Mouse (Mus musculus) kidney, adult 2 months (tissue): ENCODE data around the gene Opn4. TPM values are rescaled to one million over a fixed set of nuclear protein-coding genes. Genes with fewer than 3 reads are reported as not detected.

ENCODE experiments used
- DNase-seq: peaks from one replicate; pipeline ENCODE4 v3.0.0; 2021
- H3K27ac ChIP-seq: fragments of 200-500 bp; 2 replicates; pipeline ENCODE4 v1.5.1; 2012; ENCODE audit warnings: low read depth, low read length, control low read depth, inconsistent platforms; ENCODE audit not compliant: insufficient read depth
- H3K27me3 ChIP-seq: fragments of 200-500 bp; replicated peaks from 2 replicates; pipeline ENCODE4 v1.6.1; 2012; ENCODE audit warnings: mild to moderate bottlenecking, moderate library complexity, low read length, inconsistent platforms; ENCODE audit not compliant: control insufficient read depth, insufficient read depth
- H3K36me3 ChIP-seq: fragments of 200-500 bp; 2 replicates; pipeline ENCODE4 v1.6.1; 2012; ENCODE audit warnings: mild to moderate bottlenecking, moderate library complexity, low read length, inconsistent platforms; ENCODE audit not compliant: control insufficient read depth, insufficient read depth
- H3K4me1 ChIP-seq: fragments of 200-500 bp; 2 replicates; pipeline ENCODE4 v1.6.1; 2011; ENCODE audit warnings: low read length; ENCODE audit not compliant: control insufficient read depth, insufficient read depth
- H3K4me3 ChIP-seq: fragments of 200-500 bp; 2 replicates; pipeline ENCODE4 v1.5.1; 2011; ENCODE audit warnings: mild to moderate bottlenecking, low read depth, low read length, control low read depth; ENCODE audit not compliant: insufficient read depth
- CTCF ChIP-seq: fragments of 200-500 bp; conservative IDR thresholded peaks from 2 replicates; pipeline ENCODE4 v1.5.1; 2011; ENCODE audit warnings: low read depth, mild to moderate bottlenecking, control low read depth, low read length, moderate library complexity, mixed read lengths; ENCODE audit not compliant: insufficient read depth, insufficient read length
- POLR2A ChIP-seq: fragments of 200-500 bp; IDR thresholded peaks from one replicate; pipeline ENCODE4 v1.6.1; 2011; ENCODE audit warnings: low read depth, low read length, control low read depth
- WGBS: fragments of 180-500 bp; shearing (Covaris S2); methylation state at CpG from one replicate; pipeline ENCODE4 v1.1.7; 2018; 5-methylcytosine and 5-hydroxymethylcytosine counted together
- polyA plus RNA-seq: library from polyadenylated mRNA; depleted of rRNA; stranded (reverse); fragments of >200 nt; gene quantifications from 2 replicates; pipeline ENCODE4 v1.2.3, GENCODE M21; 2012; rRNA removed

Gene Opn4
- 0.10 TPM in 1 of 2 replicates, not detected in the other for polyA plus RNA-seq

DNA sequence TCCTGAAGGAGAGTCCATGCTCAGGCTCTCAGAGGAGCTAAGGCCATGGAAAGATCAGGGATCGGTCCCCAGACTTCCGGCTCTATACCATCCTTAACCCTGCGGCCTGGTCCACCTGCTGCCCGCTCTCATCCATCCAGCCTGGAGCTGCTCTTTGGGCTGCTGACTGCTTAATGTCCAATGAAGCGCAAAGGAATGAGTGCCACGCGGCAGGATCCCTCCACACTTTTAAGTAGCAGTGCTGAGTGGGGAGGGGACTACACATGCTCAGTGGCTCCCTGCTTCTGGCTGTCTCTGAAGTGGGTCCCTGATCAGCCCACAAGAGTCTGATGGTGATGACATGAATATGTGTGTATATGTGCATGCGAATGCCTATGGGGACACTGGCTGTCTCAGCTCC is at the start of gene Opn4:
Gene Opn4, minus strand, starts transcription at position 202 of the 400 bp plus-strand sequence.
- no peak within 1 kb of the TSS for H3K4me3 ChIP-seq
- no peaks in the 10 kb centered on the region for H3K36me3 ChIP-seq
- no peak within 1 kb of the TSS for H3K27ac ChIP-seq
- H3K27me3 ChIP-seq = no peaks in the 10 kb centered on the region
- no peaks in the 10 kb centered on the region for H3K4me1 ChIP-seq
- 51% methylated on average over 8 of the region's 8 CpGs for WGBS
- TF ChIP-seq CTCF (no peak), POLR2A (no peak)
- DNase-seq = no peak

DNA sequence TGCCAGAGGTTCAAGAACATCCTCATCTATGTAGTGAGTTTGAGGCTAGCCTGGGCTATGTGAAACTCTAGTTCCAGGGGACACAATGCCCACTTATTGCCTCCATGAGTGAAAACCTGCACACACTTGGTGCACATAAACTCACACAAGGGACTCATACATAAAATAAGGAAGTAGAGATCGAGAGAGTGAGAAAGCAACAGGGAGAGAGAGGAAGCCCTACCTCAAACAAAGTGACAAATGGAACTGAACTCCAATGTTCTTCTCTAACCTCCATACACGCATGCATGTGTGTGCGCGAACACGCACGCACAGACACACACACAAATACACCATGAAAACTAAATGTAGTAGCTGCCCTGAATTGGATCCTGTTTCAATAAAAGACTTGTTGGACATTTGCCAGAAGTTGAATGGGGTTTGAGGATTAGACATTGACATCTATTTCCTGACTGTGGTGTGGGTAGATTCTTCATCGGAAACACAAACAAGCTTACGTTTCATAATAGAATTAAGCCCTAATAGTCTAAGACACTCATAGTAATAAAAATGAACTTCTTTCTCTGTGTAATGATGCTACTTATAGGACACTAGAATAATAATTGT is 48.0 kb upstream of the Opn4 start:
- Histone ChIP-seq H3K4me3 (no peak overlapping the region), H3K36me3 (no peaks in the 10 kb centered on the region), H3K4me1 (no peaks in the 10 kb centered on the region), H3K27me3 (no peaks in the 10 kb centered on the region), H3K27ac (no peak overlapping the region)
- no peak for TF ChIP-seq POLR2A
- TF ChIP-seq CTCF = no peak
- 80% methylated on average over 8 of the region's 8 CpGs for WGBS
- DNase-seq = no peak

DNA sequence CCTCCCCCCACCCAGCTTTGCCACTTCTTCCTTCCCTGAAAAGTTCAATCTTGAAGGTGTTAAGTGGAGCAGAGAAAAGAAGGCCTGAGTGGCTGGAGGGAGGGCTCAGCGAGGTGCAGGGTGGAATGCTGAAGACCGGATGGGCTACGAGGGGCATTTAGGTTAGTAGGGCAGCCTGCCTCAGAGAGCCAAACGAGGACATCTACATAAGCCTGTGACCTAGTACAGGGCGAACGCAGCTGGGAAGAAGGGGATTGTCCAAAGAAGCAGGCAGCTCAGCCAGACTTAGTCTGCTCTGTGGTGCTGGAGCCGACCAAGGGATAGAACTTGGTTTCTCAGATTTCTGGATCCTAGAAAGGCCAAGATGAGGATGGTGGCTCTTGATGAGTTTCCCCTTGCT is 44.2 kb upstream of the Opn4 start:
- no peak overlapping the region for H3K4me3 ChIP-seq
- H3K4me1 ChIP-seq = no peaks in the 10 kb centered on the region
- TF ChIP-seq POLR2A = no peak
- no peak for TF ChIP-seq CTCF
- 77% methylated on average over 7 of the region's 7 CpGs for WGBS
- DNase-seq = no peak
- H3K36me3 ChIP-seq = no peaks in the 10 kb centered on the region
- no peak overlapping the region for H3K27ac ChIP-seq
- H3K27me3 ChIP-seq = no peaks in the 10 kb centered on the region

DNA sequence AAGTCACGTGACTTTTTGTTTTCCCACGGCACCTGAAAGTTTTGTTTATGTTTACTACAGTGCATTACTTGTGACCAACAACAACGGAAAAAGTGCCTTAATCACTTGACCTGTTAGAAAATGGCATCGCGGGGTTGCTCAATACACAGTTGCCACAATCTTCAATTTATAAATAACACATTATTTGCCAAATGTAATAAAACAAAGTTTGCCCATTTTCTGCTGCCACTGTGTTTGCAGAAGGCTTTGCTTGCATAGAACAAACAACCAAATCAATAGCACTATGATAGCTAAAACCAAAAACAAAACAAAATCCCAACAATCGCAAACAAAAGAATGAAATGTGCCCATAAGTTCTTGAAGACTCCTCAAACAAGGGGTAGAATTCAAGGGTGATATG is 35.8 kb upstream of the Opn4 start:
- DNase-seq = no peak
- Histone ChIP-seq H3K27ac (no peak overlapping the region), H3K36me3 (no peaks in the 10 kb centered on the region), H3K4me3 (no peak overlapping the region), H3K4me1 (no peaks in the 10 kb centered on the region), H3K27me3 (no peaks in the 10 kb centered on the region)
- TF ChIP-seq POLR2A (no peak), CTCF (no peak)
- 82% methylated on average over 6 of the region's 6 CpGs for WGBS

DNA sequence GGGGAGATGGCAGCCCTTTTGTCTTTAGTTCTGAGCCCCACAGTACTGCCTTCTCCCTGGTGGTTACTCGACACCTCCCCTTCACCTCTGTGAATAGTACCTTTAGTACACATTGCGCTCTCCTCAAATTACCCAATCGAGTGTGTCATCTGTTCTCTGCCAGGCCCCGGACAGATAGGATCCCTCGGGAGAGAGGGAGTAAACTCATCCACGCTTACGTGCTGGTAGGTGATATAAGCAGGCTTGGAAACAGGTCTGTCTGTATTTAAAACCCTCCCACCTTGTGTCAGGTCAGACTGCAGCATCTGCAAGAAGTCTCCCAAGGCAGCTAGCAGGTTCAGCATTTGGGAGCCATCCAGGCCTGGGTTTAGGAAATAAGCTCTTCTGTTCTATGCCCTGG is 35.2 kb upstream of the Opn4 start:
- 37% methylated on average over 7 of the region's 7 CpGs for WGBS
- H3K27ac ChIP-seq = no peak overlapping the region
- H3K27me3 ChIP-seq = no peaks in the 10 kb centered on the region
- no peaks in the 10 kb centered on the region for H3K36me3 ChIP-seq
- H3K4me3 ChIP-seq = no peak overlapping the region
- no peak for DNase-seq
- no peaks in the 10 kb centered on the region for H3K4me1 ChIP-seq
- TF ChIP-seq CTCF (no peak), POLR2A (no peak)

DNA sequence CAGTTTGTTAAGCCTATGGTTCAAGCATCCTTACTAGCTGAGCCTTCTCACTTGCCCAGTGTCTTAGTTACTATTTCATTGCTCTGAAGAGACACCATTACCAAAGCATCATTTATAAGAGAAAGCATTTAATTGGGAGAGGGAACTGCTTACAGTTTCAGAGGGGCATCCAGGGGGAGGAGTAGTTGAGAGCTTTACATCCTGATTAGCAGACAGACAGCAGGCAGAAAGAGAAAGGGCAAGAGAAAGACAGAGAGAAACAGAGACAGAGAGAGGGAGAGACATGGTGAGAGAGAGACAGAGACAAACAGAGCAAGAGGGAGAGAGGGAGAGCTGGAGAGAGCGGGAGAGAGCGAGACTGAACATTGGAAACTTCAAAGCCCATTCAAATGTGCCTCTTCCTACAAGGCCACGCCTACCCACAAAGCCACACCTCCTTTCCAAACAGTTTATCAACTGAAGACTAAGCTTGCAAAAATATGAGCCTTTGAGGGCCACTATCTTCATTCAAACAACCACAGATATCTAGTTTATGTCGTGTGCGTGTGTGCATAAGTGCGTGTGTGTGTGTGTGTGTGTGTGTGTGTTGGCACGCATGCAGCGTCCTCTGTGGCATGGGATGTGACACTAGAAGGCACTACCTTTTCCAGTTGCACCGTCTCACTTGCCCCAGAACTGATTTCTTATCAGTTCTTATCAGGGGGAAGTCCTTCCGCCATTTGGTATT is 32.9 kb upstream of the Opn4 start:
- WGBS = 81% methylated on average over 10 of the region's 10 CpGs

DNA sequence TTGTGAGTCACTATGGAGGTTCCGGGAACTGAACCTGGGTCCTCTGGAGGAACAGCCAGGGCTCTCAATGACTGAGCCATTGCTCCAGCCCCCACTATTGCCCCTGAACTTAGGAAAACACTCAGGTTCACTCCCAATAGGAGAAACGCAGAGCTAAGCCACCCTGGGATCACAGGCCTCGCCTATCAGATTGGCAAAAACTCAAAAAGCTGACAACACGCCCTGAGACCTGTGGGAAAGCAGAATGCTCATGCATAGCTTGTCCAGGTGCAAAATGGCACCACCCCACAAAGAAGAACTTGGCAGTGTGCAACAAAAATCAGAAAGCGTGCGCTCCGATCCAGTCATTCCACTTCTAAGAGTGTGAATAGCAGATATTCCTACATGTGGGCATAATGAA is 26.9 kb upstream of the Opn4 start:
- no peaks in the 10 kb centered on the region for H3K27me3 ChIP-seq
- WGBS = 77% methylated on average over 7 of the region's 7 CpGs
- H3K4me3 ChIP-seq = no peak overlapping the region
- no peaks in the 10 kb centered on the region for H3K4me1 ChIP-seq
- no peaks in the 10 kb centered on the region for H3K36me3 ChIP-seq
- no peak overlapping the region for H3K27ac ChIP-seq
- DNase-seq = no peak
- TF ChIP-seq POLR2A (no peak), CTCF (no peak)

More for the DNA sequence above, 32.9 kb upstream of the Opn4 start:
- H3K4me3 ChIP-seq = no peak overlapping the region
- no peaks in the 10 kb centered on the region for H3K4me1 ChIP-seq
- no peak for DNase-seq
- no peaks in the 10 kb centered on the region for H3K36me3 ChIP-seq
- no peak overlapping the region for H3K27ac ChIP-seq
- no peaks in the 10 kb centered on the region for H3K27me3 ChIP-seq
- TF ChIP-seq CTCF (no peak), POLR2A (no peak)

DNA sequence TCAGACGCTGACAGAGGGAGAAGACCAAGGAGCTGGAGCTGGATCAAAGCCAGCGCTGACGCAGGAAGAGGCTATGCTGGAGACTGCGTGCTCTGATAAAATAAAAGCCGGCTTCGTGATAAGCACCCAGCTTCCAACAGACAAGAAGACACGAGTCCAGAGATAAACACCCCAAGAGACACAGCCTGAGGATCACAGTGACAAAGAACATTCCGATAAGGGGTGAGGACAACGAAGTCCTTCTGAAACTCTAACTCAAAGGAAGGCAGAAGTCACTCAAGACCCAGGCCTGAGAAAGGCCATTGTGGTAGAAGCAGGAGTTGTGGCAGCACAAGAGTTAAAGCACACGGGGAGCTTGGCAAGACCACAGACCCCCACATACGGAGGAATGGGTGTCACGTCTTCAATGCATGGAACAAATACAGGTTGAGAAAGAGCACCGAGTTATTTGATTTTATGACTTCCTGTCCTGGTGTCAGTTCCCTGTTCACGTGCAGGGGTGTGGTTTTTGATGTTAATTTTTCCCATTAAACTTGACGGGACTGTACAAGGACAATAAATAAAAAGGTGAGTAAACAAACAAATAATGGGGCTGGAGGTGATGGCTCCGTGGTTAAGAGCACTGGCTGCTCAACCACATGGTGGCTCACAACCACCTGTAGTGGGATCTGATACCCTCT is 23.7 kb upstream of the Opn4 start:
- no peak for TF ChIP-seq POLR2A
- no peak for TF ChIP-seq CTCF
- DNase-seq = no peak
- Histone ChIP-seq H3K36me3 (no peaks in the 10 kb centered on the region), H3K27me3 (no peaks in the 10 kb centered on the region), H3K27ac (no peak overlapping the region), H3K4me1 (no peaks in the 10 kb centered on the region), H3K4me3 (no peak overlapping the region)
- 57% methylated on average over 16 of the region's 16 CpGs for WGBS
